Mouse (Mus musculus) thymus, adult 2 months (tissue): ENCODE data around the gene Smim12.

ENCODE experiments used
- CTCF ChIP-seq: fragments of 200-500 bp; IDR thresholded peaks from 2 replicates; pipeline ENCODE4 v1.5.1; 2012; ENCODE audit warnings: mild to moderate bottlenecking, control low read depth, low read length, moderate library complexity, borderline replicate concordance; ENCODE audit not compliant: control insufficient read depth, poor library complexity, insufficient read depth; ENCODE audit errors: extremely low read depth
- POLR2A ChIP-seq: fragments of 200-500 bp; IDR thresholded peaks from 2 replicates; pipeline ENCODE4 v1.6.1; 2012; ENCODE audit warnings: mild to moderate bottlenecking, low read length, control low read depth, moderate library complexity; ENCODE audit not compliant: control insufficient read depth, poor library complexity, insufficient read depth; ENCODE audit errors: extremely low read depth

DNA sequence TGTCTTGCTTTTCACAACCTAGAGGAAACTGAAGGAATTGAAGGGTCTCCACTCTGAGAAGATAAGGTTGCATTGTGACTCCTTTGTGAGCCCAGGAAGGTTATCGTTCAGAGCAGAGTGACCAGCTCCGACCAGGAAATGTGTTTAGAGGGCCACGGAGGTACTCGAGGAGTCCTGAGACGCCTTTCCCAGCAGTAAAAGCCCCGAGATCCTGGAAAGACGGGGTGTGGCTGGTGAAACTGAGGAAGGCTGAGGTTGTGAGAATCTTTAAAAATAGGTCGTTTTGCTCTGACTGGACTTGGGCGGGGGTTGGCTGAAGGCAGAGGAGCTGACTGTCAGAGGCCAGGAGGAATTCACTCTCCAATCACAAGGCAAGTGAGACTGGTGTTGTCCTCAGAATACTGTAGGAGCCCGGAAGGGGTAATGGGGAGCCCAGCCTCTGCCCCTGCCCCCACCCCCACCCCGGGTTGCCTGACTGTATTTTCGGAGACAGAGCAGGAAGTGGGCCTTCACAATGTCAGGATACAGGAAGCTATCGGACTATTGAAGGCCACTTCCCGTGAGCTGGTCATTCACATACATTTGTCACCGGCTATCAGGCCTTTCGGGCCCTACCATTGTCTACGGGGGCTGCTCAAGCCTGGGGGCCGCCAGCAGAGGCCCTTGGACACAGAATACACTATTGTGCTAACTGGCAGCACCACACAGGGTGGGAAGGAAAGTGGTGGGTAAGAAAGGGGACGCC, 20.0 kb downstream of the Smim12 start:
- TF ChIP-seq CTCF (no peak), POLR2A (no peak)
